Mouse (Mus musculus): ENCODE measurements around the gene Acadvl. TPM values are rescaled to one million over a fixed set of nuclear protein-coding genes. Genes with fewer than 3 reads are reported as not detected.
A peak's percentile ranks its signal among the peaks of the same experiment; 100 is the strongest.

Gene Acadvl
- total and polyA plus RNA-seq, 3 experiments: 92.5 to 123 TPM; not detected in 1

GRCm38 (mm10) chr11:69981141-69981762 lies 34.0 kb downstream of the Acadvl start, which contains the start of gene Ctdnep1:
TSS of gene Ctdnep1 (plus strand) at chr11:69981156.
- H3K36me3 ChIP-seq (ENCODE audit: control insufficient read depth in 1 of 2, insufficient read depth in 2 of 2, low read length in 2 of 2): peaks cover 2 to 24% of the 10 kb centered on the region in 2 experiments; a peak in 3 of 4 replicates
- TF ChIP-seq GATA1 (IDR thresholded peaks at IDR 0.05; ENCODE audit: low read depth, low read length): no peak
- peak; percentile 46 for TF ChIP-seq CHD2 (IDR thresholded peaks at IDR 0.05; ENCODE audit: low read length)
- no peak for TF ChIP-seq UBTF (IDR thresholded peaks at IDR 0.05; ENCODE audit: borderline replicate concordance, insufficient read depth, low read depth, low read length)
- TF ChIP-seq ZC3H11A (IDR thresholded peaks at IDR 0.05; ENCODE audit: low read depth, low read length): no peak
- TF ChIP-seq JUND (IDR thresholded peaks at IDR 0.05; ENCODE audit: low read depth, low read length): no peak
- no peak for TF ChIP-seq E2F4 (IDR thresholded peaks at IDR 0.05; ENCODE audit: borderline replicate concordance, low read depth, low read length)
- no peak for TF ChIP-seq ELF1 (IDR thresholded peaks at IDR 0.05; ENCODE audit: low read depth, low read length)
- no peak for TF ChIP-seq GABPA (IDR thresholded peaks at IDR 0.05; ENCODE audit: low read depth, low read length)
- TF ChIP-seq CHD1 (IDR thresholded peaks at IDR 0.05; ENCODE audit: low read depth, low read length): peak; percentile 81
- TF ChIP-seq MYB (IDR thresholded peaks at IDR 0.05; ENCODE audit: low read depth, low read length): no peak
- peak; percentile 22; the same call in 1 of the 2 replicates for TF ChIP-seq ZMIZ1 (IDR thresholded peaks at IDR 0.05; ENCODE audit: low read depth, low read length)
- no peak for TF ChIP-seq MYC (IDR thresholded peaks at IDR 0.05; ENCODE audit: low read depth, low read length)
- peak; percentile 73 for TF ChIP-seq MAZ (IDR thresholded peaks at IDR 0.05; ENCODE audit: low read depth, low read length)
- TF ChIP-seq NELFE (IDR thresholded peaks at IDR 0.05; ENCODE audit: low read depth, low read length): 0 out of 2 replicates have a peak, but pooled peaks have one; percentile 3
- no peak; a peak in 1 of 4 replicates for TF ChIP-seq EP300 (IDR thresholded peaks at IDR 0.05; ENCODE audit: low read depth in 1 of 2, low read length in 2 of 2)
- TF ChIP-seq POLR2A (IDR thresholded peaks at IDR 0.05; ENCODE audit: control insufficient read depth in 1 of 2, insufficient read depth in 1 of 2, low read depth in 1 of 2, low read length in 2 of 2, poor library complexity in 1 of 2): peak in 1 of 2 experiments; percentile 49; a peak in 2 of 4 replicates
- TF ChIP-seq USF2 (IDR thresholded peaks at IDR 0.05; ENCODE audit: borderline replicate concordance in 1 of 2, insufficient read depth in 1 of 2, low read depth in 1 of 2, low read length in 2 of 2): no peak
- TF ChIP-seq CTCF (IDR thresholded peaks at IDR 0.05 in 2 of 3, conservative IDR thresholded peaks at IDR 0.05 in 1 of 3; ENCODE audit: control insufficient read depth in 1 of 3, insufficient read depth in 1 of 3, low read depth in 2 of 3, low read length in 3 of 3, poor library complexity in 1 of 3, severe bottlenecking in 1 of 3): 0 out of 6 replicates have a peak, but pooled peaks of 1 of the 3 experiments have one; percentile 2
- TF ChIP-seq BHLHE40 (IDR thresholded peaks at IDR 0.05; ENCODE audit: borderline replicate concordance, low read depth, low read length): peak; percentile 11; the same call in 1 of the 2 replicates
- TF ChIP-seq MXI1 (IDR thresholded peaks at IDR 0.05; ENCODE audit: low read depth, low read length): peak; percentile 71
- TF ChIP-seq HCFC1 (IDR thresholded peaks at IDR 0.05; ENCODE audit: low read depth, low read length): peak; percentile 41; the same call in 1 of the 2 replicates
- TF ChIP-seq MAFK (IDR thresholded peaks at IDR 0.05; ENCODE audit: borderline replicate concordance, low read depth, low read length): no peak
- no peak for TF ChIP-seq POLR2AphosphoS5 (IDR thresholded peaks at IDR 0.05; ENCODE audit: borderline replicate concordance, low read depth, low read length)
- TF ChIP-seq SMC3 (IDR thresholded peaks at IDR 0.05; ENCODE audit: low read depth, low read length): no peak
- no peak for TF ChIP-seq POLR2AphosphoS2 (IDR thresholded peaks at IDR 0.05; ENCODE audit: low read length)
- peak; percentile 54 for TF ChIP-seq SIN3A (IDR thresholded peaks at IDR 0.05; ENCODE audit: low read length)
- TF ChIP-seq TAL1 (IDR thresholded peaks at IDR 0.05; ENCODE audit: low read length): no peak
- TF ChIP-seq MEF2A (IDR thresholded peaks at IDR 0.05; ENCODE audit: extremely low read depth, insufficient replicate concordance, low read depth, low read length, poor library complexity, severe bottlenecking): no peak
- TF ChIP-seq ZNF384 (IDR thresholded peaks at IDR 0.05; ENCODE audit: low read depth, low read length): no peak
- no peak for TF ChIP-seq RCOR1 (IDR thresholded peaks at IDR 0.05; ENCODE audit: low read depth, low read length)
- no peak for TF ChIP-seq KAT2A (conservative IDR thresholded peaks at IDR 0.05; ENCODE audit: low read depth, low read length)
- no peak for TF ChIP-seq TBP (IDR thresholded peaks at IDR 0.05; ENCODE audit: low read depth, low read length)

More at GRCm38 (mm10) chr11:69981141-69981762, 34.0 kb downstream of the Acadvl start, which contains the start of gene Ctdnep1:
- DNase-seq (ENCODE audit: low read depth, low spot score): peak; percentile 62
- Histone ChIP-seq H3K9ac (ENCODE audit: control insufficient read depth, low read depth, low read length, poor library complexity, severe bottlenecking) (peak within 1 kb of the TSS; percentile 99), H3K4me3 (ENCODE audit: control insufficient read depth in 1 of 2, insufficient read depth in 1 of 2, low read depth in 2 of 2, low read length in 2 of 2) (peak within 1 kb of the TSS; percentile 96 to 98), H3K79me2 (ENCODE audit: control insufficient read depth, insufficient read depth, low read length, poor library complexity) (peaks cover 45% of the 10 kb centered on the region), H3K4me1 (ENCODE audit: control insufficient read depth in 1 of 2, insufficient read depth in 2 of 2, low read length in 2 of 2) (peaks cover 6 to 17% of the 10 kb centered on the region in 2 experiments), H3K27me3 (ENCODE audit: control insufficient read depth in 1 of 2, insufficient read depth in 2 of 2, low read length in 2 of 2) (no peaks in the 10 kb centered on the region), H3K9me3 (replicated peaks; ENCODE audit: insufficient read depth, low read length) (no peaks in the 10 kb centered on the region), H3K27ac (ENCODE audit: control insufficient read depth, low read depth, low read length) (peak within 1 kb of the TSS; percentile 90)
